Mouse (Mus musculus) cortical plate, adult 2 months (tissue): ENCODE results near the gene Epb42.

ENCODE experiments used
- CTCF ChIP-seq: fragments of 200-500 bp; IDR thresholded peaks from 2 replicates; pipeline ENCODE4 v1.5.1; 2011; ENCODE audit warnings: mild to moderate bottlenecking, control low read depth, low read length; ENCODE audit not compliant: insufficient read depth; ENCODE audit errors: extremely low read depth
- POLR2A ChIP-seq: fragments of 200-500 bp; IDR thresholded peaks from 2 replicates; pipeline ENCODE4 v1.6.1; 2011; ENCODE audit warnings: mild to moderate bottlenecking, low read length, control low read depth; ENCODE audit not compliant: insufficient read depth; ENCODE audit errors: extremely low read depth

DNA sequence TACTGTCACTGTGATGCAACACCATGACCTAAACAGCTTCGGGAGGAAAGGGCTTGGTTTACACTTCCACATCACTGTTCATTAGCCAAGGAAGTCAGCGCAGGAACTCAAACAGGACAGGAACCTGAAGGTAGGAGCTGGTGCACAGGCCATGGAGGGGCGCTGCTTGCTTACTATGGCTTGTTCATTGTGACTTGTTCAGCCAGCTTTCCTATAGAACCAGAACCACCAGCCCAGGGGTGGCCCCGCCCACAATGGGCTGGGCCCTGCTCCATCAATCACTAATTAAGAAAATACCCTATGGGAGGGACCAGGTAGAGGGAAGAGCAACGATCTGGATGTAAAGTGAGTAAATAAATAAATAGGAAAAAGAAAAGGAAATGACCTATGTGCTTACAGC, 63.9 kb downstream of the Epb42 start:
- no peak for TF ChIP-seq POLR2A
- no peak for TF ChIP-seq CTCF
